Mouse (Mus musculus): ENCODE measurements around the gene 3110070M22Rik. TPM values are rescaled to one million over a fixed set of nuclear protein-coding genes. Genes with fewer than 3 reads are reported as not detected.
"Not testable (repeated sequence)": the region's sequence is repeated elsewhere in the genome, so short reads cannot be mapped to it uniquely, and the experiment has no call there.

Gene 3110070M22Rik
- not detected for total RNA-seq (2018; cell fraction: chromatin; rRNA removed)
- total RNA-seq (2018; cell fraction: cytosol; rRNA removed) = under 1 TPM in 22 of 26 experiments, not detected in 4; 0.10 to 0.45 (median 0.29) TPM
- total RNA-seq (2018; cell fraction: nucleus; rRNA removed) = under 1 TPM in 2 of 26 experiments, not detected in 24; 0.50 to 0.74 TPM
- polyA plus RNA-seq (2018) = 0.17 TPM in 1 of 3 replicates, not detected in the others

DNA sequence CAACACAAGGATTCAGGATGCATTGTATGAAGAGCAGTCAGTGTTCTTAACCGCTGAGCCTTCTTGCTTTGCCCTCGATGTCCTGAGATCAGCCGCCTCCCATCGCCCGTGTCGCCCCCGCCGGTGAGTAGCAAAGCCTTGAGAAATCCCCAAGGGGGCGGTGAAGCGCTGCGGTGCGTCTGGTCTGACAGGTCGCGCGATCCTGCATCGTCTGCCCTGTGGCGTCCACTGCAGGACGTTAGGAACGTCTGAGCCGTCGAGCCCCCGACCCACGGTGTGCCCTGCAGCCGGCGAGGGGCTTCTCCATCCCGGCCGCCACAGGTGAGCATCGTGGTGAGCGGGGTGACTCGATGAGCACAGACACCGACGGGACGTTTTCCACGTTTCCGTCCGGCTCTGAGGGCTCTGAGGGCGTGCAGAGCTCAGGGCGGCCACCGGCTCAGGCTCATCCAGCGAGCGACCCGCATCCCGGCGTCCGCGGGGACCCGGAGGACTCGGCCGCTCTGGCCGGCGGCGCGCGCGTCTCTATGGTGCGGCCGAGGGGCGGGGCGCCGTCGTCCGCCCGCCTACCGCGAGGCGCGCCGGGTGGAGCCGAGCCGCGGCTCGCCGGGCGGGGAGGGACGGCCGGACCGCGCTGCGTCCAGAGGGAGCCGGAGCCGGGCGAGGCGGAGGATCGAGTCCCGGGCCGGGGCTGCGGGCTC lies at the start of gene 3110070M22Rik, which contains the start of gene Tmem267:
Gene 3110070M22Rik, minus strand, starts transcription at position 504 of the 701 bp plus-strand sequence.
Gene Tmem267, plus strand, starts transcription at position 160 of the 701 bp plus-strand sequence.
- peaks cover 22% of the 10 kb centered on the region; the same call in 1 of the 2 replicates for H3K36me3 ChIP-seq (ENCODE audit: inconsistent target)

DNA sequence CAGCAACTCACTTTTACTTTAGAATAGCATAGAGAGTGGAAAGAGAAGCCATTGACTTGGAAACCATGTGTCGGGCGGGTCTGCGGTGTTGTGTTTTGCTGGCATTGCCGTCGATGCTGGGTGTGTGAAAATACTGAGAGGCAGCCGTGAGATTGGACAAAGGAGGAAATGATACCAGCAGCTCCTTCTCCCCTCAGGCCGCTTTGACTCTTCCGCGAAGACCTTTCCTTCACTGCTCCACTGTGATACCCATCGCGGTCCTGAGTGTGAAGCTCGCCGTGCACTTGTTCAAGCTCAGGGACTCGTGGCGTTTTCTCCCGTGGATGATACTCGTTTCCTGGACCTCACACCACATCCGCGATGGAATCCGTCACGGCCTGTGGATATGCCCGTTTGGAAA lies 6.8 kb upstream of the 3110070M22Rik start:
- 94% methylated on average over 9 of the region's 22 CpGs for WGBS (ENCODE audit: missing documents)
- not testable (repeated sequence) for H3K79me2 ChIP-seq (ENCODE audit: inconsistent target); H3K4me3 ChIP-seq (ENCODE audit: inconsistent target); H3K27ac ChIP-seq; H3K36me3 ChIP-seq (ENCODE audit: inconsistent target)

More for the DNA sequence above, at the start of gene 3110070M22Rik, which contains the start of gene Tmem267:
- Histone ChIP-seq H3K4me3 (ENCODE audit: inconsistent target) (peak within 1 kb of the TSS; percentile 31), H3K79me2 (ENCODE audit: inconsistent target) (no peaks in the 10 kb centered on the region), H3K27ac (no peak within 1 kb of the TSS)
- WGBS (ENCODE audit: missing documents) = 31% methylated on average over 87 of the region's 87 CpGs

DNA sequence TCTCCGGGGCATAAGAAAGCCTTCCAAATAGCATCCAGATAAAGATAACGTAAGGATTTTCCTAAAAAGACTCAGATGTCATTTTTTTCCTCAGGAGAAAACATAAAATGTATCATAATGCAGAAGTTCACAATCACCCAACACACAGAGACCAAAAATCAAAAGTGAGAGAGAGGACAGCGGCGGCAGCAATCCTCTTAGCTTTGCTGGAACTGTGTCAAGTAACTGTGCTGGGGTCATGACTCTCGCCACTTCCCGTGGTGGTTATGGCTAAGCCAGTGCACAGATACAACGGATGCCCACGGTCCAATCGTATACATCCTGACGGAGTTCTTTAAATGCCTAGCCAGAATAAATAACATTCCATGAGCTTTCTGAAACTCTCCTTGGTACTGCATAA lies 3.9 kb upstream of the 3110070M22Rik start:
- H3K79me2 ChIP-seq (ENCODE audit: inconsistent target); H3K36me3 ChIP-seq (ENCODE audit: inconsistent target); H3K4me3 ChIP-seq (ENCODE audit: inconsistent target); H3K27ac ChIP-seq: not testable (repeated sequence)
- WGBS (ENCODE audit: missing documents) = 93% methylated on average over 10 of the region's 10 CpGs

DNA sequence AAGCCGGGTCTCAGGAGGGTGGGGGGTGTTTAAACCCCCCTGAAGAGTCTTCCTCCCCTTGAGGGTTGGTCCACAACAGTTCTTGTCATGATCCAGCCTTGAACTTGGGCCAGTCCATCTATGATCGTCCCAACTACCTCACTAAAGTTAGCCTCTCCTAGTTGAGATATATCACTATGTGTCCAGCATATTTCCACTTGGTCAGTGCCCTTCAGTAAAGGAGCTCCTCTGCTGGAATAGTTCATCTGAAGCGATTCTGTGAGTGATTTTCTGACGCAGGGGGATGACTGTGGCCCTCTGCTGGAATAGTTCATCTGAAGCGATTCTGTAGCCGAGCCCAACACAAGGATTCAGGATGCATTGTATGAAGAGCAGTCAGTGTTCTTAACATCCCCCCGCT lies 829 bp downstream of the 3110070M22Rik start:
- peaks cover 29% of the 10 kb centered on the region; the same call in 1 of the 2 replicates for H3K36me3 ChIP-seq (ENCODE audit: inconsistent target)
- peak overlapping the region; percentile 31; the same call in 1 of the 2 replicates for H3K4me3 ChIP-seq (ENCODE audit: inconsistent target)
- 36% methylated on average over 6 of the region's 7 CpGs for WGBS (ENCODE audit: missing documents)

DNA sequence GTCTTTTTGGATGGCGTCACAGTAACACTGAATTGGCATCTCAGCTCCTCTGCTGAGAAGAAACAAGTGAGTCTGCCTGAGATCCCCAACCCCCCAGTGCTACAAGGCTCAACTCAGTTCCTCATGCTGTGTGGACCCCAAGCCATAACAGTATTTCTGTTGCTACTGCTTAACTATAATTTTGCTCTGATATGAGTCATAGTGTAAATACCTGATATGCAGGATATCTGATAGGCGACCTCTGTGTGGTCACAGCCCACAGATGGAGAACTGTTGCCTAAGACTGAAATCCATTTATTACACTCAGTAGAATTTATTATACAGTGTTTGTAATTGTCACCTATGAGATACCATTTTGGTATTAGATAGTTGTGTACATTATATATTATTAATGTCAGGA lies 10.4 kb downstream of the 3110070M22Rik start:
- Histone ChIP-seq H3K79me2 (ENCODE audit: inconsistent target) (no peaks in the 10 kb centered on the region), H3K27ac (no peak overlapping the region), H3K4me3 (ENCODE audit: inconsistent target) (no peak overlapping the region), H3K36me3 (ENCODE audit: inconsistent target) (peaks cover 86% of the 10 kb centered on the region)
- WGBS (ENCODE audit: missing documents) = 94% methylated on average over 2 of the region's 2 CpGs

More for the DNA sequence above, 829 bp downstream of the 3110070M22Rik start:
- Histone ChIP-seq H3K79me2 (ENCODE audit: inconsistent target) (no peaks in the 10 kb centered on the region), H3K27ac (no peak overlapping the region)

DNA sequence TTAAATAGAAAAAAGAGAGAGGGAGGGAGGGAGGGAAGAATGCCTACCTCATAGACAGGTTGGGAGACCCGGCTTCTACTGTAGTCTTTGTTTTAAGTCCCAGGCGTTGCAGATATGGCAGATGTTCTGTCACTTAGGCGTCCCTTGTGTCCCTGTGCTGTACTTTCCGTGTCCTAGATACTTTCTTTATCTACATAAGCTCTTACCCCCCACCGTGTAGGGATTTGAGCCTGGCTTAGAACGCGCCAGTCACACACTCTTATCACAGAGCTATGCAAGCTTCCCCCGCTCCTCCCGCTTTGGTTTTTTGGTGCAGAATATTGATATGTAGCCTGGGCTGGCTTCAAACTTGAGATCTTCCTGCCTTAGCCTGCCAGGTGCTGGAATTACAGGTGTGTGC lies 11.6 kb downstream of the 3110070M22Rik start:
- 98% methylated on average over 7 of the region's 9 CpGs for WGBS (ENCODE audit: missing documents)
- H3K36me3 ChIP-seq (ENCODE audit: inconsistent target) = peaks cover 86% of the 10 kb centered on the region
- no peaks in the 10 kb centered on the region for H3K79me2 ChIP-seq (ENCODE audit: inconsistent target)
- H3K4me3 ChIP-seq (ENCODE audit: inconsistent target) = no peak overlapping the region
- H3K27ac ChIP-seq = no peak overlapping the region

DNA sequence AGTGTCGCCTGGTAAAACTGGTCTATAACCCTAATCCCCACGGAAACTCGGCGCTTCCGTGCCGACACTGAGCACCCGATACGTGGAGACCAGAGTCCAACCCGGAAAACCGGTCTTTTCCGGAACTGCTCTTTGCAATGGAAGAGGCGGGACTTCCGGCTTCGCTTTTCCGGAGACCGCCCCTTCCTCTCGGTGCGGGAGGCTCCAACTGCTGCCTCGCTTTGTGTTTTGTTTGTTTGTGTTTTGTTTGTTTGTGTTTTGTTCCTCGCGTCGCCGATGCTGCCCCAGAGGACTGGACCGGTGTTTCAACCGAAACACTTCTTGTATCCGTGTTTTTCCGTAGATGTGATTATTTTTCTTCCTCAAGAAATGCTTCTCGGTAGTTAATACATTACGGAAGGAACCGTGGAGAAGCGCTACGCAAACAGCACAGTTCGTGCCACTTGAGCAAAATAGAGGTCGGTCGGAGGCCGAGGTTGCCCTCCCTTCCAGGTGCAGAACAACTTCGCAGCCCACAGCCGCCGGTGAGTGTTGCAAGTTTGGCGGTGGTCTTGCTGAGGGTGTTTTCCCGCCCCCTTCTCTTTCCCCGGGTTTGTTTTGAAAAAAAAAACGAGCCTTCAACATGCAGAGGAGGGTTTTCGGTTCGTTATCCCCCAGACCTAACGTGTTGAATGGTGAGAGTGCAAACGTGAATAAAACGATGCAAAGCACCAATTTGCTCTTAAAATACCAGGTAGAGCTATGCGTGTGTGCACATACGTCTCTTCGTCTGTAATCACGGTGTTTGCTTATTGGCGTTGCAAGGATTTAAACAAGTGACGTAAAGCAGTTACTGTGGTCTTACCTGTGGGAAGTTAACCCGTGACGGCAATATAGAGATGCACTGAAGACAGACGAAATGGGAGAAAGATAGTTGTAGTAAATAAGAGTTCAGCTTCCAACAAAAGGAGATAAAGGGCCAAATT lies 25.3 kb downstream of the 3110070M22Rik start, which contains the start of gene 4833420G17Rik:
Gene 4833420G17Rik, plus strand, starts transcription at position 173 of the 965 bp plus-strand sequence.
- Histone ChIP-seq H3K27ac (peak within 1 kb of the TSS; percentile 68), H3K4me3 (ENCODE audit: inconsistent target) (peak within 1 kb of the TSS; percentile 94), H3K79me2 (ENCODE audit: inconsistent target) (peaks cover 50% of the 10 kb centered on the region), H3K36me3 (ENCODE audit: inconsistent target) (peaks cover 15% of the 10 kb centered on the region)
- WGBS (ENCODE audit: missing documents) = 1% methylated on average over 55 of the region's 57 CpGs

DNA sequence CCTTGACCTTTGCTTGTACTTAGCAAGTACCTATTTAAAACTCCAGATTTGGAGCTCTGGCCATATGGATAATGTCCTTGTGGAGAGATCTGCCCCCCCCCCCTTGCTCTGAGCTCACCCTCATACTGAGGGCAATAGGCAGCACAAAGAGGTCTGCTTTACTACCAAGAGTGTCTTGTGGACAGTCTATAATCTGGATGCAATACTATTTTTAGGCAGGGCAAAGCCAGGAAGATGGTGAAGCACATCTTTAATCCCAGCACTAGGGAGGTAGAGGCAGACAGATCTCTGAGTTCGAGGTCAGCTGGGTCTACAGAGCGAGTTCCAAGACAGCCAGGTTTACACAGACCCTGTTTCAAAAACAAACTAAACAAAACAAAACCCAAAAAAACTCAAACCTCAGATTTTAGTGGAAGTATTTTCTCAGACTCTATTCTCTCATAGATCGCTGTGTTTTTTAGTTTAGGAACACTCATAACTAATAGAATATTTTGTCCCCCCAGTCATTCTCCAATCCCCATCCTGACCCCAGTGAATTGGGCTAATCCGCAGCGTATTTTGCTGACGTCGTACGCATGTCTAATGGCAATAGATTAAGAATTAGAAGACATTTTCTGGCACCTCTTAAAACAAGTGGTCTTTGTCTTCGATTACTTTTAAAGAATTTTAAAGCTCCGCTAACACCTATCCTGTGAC lies 26.1 kb downstream of the 3110070M22Rik start:
- peaks cover 10% of the 10 kb centered on the region for H3K36me3 ChIP-seq (ENCODE audit: inconsistent target)
- H3K4me3 ChIP-seq (ENCODE audit: inconsistent target) = peak overlapping the region; percentile 94
- H3K79me2 ChIP-seq (ENCODE audit: inconsistent target) = peaks cover 42% of the 10 kb centered on the region
- H3K27ac ChIP-seq = peak overlapping the region; percentile 68
- 6% methylated on average over 10 of the region's 10 CpGs for WGBS (ENCODE audit: missing documents)

DNA sequence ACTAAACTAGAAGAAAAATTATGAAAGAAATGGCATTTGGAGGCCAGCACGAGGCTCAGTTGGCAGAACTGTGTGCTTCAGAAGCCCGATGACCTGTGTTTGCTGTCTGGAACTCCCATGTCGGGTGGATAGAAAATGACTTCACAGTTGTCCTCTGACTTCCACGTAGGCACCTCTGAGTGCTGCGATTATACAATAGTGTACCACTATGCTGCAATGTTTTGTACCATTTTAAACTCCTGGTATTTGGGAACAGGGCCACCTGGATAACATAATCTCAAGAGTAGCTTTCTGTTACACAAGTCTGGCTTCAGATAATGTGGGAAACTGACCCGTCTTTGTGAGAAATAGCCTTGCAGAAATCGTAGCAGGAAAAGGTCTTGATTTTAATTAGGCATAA lies 31.8 kb downstream of the 3110070M22Rik start:
- H3K79me2 ChIP-seq (ENCODE audit: inconsistent target) = no peaks in the 10 kb centered on the region
- no peak overlapping the region for H3K4me3 ChIP-seq (ENCODE audit: inconsistent target)
- no peak overlapping the region for H3K27ac ChIP-seq
- 93% methylated on average over 7 of the region's 7 CpGs for whole genome bisulfite sequencing (ENCODE audit: missing documents)
- peaks cover 24% of the 10 kb centered on the region for H3K36me3 ChIP-seq (ENCODE audit: inconsistent target)

DNA sequence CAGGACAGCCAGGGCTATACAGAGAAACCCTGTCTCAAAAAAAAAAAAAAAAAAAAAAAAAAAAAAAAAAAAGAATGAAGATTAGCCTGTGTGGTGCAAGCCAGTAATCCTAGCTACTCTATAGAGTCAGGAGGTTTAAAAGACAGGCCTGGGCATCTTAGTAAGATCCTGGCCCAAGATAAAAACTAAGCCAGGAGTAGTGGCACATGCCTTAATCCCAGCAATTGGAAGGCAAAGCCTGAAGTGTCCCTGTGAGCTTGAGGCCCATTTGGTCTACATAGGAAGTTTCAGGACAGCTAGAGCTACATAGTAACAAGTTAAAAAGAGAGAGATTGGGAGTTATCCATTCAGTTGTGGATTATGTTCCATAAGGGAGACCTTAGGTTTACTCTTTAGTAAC lies 33.1 kb downstream of the 3110070M22Rik start:
- peaks cover 36% of the 10 kb centered on the region for H3K36me3 ChIP-seq (ENCODE audit: inconsistent target)
- no peaks in the 10 kb centered on the region for H3K79me2 ChIP-seq (ENCODE audit: inconsistent target)
- H3K4me3 ChIP-seq (ENCODE audit: inconsistent target) = no peak overlapping the region
- no peak overlapping the region for H3K27ac ChIP-seq

DNA sequence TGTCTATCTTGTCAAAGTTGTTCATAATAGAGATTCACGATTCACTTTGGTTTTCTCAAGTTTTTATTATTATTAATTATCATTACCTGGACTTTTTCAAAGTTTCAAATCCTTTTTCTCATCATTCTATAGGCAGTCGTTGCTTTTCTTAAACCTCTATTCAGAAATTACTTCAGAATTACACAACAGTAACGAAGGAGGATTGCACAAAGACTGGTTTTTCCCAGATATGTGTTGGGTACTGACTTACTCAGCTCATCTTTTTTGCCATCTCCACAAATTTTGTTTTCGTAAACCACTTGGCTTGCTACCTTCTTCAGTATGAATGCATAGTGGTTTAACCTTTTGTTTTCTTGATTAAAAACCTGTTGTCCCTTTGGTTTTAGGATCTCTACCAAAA lies 34.6 kb downstream of the 3110070M22Rik start:
- no peak overlapping the region for H3K27ac ChIP-seq
- no peaks in the 10 kb centered on the region for H3K79me2 ChIP-seq (ENCODE audit: inconsistent target)
- H3K4me3 ChIP-seq (ENCODE audit: inconsistent target) = no peak overlapping the region
- WGBS (ENCODE audit: missing documents) = 57% methylated on average over 4 of the region's 4 CpGs
- H3K36me3 ChIP-seq (ENCODE audit: inconsistent target) = peaks cover 51% of the 10 kb centered on the region

DNA sequence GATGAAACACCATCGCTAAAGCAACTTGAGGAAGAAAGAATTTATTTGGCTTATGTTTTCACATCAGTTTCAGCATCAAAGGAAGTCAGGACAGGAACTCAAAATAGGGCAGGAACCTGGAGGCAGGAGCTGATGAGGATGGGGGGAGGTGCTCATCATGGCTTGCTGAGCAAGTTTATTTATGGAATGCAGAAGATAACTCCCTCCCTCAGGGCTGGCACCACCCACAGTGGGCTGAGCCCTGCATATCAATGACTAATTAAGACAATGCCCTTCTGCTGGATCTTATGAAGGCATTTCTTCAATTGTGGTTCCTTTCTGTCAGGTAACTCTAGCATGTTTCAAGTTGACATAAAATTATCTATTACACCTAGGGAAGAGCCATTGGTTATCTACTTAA lies 45.9 kb downstream of the 3110070M22Rik start:
- Histone ChIP-seq H3K79me2 (ENCODE audit: inconsistent target) (peaks cover 25% of the 10 kb centered on the region), H3K27ac (no peak overlapping the region), H3K4me3 (ENCODE audit: inconsistent target) (no peak overlapping the region), H3K36me3 (ENCODE audit: inconsistent target) (peaks cover 41% of the 10 kb centered on the region)
- 64% methylated on average over 1 of the region's 1 CpGs for WGBS (ENCODE audit: missing documents)
